Mouse (Mus musculus): ENCODE results near the gene Pex16.

Gene Pex16

DNA sequence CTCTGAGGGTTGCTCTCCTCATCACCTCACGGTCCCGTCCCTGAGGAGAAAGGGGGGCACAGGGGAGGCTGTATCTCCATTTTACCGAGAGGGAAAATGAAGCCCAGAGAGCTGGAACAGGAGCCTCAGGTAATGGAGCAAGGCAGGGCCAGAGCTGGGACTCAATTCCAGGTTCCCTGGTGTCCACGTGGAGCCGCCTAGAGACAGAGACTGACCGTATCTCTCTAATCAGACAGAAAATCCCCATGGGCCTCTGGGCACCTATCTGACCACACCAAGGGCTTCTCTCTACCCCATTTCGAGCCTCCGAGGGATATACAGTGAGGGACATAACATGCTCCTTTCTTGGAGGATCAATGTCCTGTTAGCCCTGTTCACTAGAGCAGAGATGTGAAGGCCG lies 48.7 kb downstream of the Pex16 start:
- DNase-seq (ENCODE audit: low read depth), result no peak

DNA sequence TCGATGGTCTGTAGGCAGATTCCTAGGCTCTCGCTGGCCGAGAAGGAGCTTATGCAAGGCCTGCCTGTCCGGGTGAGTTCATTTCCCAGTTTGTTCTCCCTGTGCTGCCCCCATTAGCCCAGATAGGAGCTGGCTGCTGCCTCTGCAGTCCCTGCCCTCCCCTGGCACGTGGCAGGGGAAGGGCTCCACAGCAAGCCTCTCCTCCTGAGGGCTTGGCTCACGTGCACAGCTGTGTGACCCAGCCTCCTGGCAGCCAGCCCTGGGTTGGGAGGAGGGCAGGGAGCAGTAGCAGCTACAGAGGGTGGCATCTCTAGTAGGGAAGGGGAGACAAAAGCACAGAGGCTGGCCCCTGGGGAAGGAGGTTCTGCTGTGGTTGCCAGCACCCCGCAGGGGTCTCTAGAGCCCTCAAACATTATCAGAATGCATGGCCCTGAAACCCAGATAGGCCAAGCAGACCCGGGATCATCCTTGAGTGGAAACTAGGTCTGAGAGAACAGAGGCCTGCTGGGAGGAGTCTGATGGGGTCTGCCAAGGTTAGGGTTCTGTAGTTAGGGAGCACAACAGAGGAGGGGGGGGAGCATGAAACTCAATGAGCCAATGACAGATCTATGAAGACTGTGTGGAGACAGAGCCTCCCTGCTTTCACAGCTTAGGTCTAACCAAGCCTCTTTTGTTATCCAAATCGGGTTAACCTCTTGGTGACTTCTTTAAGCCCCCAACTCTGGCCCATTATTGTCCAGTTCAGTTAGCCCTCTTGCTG lies 49.4 kb downstream of the Pex16 start:
- DNase-seq (ENCODE audit: low read depth), result no peak

DNA sequence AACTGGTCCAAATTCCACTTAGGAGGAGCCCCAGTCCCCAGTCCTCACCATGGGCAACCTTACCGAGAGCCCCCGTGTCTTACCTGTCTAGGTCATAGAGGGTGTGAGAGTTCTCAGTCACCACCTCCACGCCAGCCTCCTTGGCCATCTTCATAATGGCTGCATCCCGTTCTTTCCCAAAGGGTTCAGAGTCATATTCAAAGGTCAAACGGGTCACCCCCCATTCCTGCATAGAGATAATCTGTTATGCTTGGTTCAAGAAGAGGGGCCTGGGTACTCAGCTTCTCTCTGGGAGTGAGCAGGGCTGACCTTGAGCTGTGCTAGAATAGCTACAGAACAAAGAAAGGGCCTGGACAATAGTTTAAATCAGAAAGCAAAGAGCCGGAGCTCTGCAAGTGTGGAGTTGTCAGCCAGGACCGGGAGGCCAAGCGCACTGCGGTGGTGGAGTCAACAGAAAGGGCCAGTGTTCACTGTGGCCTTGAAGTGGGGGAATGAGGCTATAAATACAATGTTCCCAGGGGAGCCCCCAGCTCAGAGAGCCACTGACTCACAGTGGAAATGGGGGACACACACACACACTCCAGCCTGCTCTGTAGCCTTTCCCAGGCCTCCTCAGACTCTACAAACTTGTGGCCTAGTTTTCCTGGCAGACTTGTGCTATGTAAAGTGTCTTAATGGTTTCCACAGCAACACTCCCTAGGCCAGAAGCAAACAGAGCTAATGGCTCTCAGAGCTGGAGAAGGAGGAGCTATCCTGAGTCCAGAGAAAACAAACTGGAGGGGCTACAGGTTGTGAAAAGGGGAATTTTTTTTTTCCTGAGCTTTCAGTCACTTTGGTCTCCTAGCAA lies 50.2 kb downstream of the Pex16 start:
- no peak for DNase-seq (ENCODE audit: low read depth)

DNA sequence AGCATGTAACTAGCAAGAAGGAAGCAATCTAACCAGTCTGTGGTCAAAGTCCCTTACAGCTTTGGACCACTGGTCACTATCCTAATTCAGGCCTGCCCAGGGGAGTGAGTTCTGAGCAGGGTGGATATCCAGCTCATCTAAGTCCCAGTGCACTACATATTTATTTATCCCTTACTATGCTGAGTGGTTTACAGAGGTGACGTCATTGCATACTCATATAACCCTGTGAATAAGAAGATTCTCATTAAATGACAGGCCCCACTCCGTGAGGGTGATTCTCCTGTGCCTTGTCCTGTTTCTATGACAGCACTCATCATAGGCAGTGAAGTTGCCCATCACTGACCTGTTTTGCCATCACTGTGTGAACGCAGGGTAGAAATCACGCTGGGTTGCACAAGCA lies 50.9 kb downstream of the Pex16 start:
- DNase-seq (ENCODE audit: low read depth), result no peak

DNA sequence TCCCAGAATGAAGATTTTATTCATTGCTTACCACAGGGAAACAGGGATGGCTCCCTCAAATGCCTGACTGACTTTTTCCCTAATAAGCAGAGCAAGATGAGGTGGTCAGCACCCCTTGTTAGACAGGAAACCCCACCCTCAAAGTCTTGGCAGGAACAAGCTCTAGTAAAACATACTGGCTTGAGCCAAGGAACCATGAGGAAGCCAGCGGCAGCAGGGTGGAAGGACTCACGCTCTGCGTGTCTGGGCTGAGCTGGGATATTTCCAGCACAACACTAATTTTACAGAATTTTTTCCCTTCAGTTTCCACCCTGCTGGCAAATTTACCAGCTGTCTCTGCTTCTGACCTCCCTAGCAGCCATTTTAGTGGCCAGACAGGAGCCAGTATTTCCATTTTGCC lies 52.0 kb downstream of the Pex16 start:
- DNase-seq (ENCODE audit: low read depth), result no peak

DNA sequence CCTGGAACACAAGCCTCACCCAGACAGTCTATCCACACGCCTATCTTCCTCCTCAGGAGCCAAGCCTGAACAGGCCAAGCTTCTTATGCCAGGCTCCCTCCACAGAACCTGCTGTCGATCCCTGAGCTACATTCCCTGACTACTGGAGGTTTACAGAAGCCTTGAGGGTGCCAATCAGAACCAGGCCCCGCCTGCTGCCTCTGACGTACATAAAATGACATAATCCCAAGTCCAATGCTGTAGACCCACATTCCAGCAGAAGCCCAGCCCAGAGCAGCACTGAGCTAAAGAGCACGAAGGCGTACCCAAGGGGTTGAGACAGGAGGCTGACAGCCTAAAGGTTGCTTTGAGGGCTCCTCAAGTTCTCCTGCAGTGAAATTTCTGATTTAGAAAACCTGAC lies 53.4 kb downstream of the Pex16 start:
- no peak for DNase-seq (ENCODE audit: low read depth)

DNA sequence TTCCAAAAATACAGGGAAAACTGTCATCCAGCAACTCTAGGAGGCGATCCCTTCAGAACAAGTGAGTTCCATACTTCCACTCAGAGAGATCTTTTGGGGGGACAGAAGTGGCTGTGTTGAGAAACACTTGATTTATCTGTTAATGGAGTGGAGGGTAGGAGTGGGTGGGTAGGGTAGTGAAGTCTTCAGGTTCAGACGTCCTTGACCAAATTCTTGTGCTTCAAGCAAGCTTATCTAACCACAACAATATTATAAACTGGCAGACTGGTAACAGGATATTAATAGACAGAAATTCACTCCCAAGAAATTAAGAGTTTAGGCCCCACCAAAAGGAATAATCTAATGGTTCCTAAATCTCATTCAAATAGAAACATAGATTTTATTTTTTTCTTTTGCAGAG lies 55.6 kb downstream of the Pex16 start:
- no peak for DNase-seq (ENCODE audit: low read depth)
